Mouse (Mus musculus): ENCODE results near the gene Brinp1. TPM values are rescaled to one million over a fixed set of nuclear protein-coding genes. Genes with fewer than 3 reads are reported as not detected.

The Brinp1 gene
- not detected for polyA plus RNA-seq (2017; shearing (Covaris generic))

DNA sequence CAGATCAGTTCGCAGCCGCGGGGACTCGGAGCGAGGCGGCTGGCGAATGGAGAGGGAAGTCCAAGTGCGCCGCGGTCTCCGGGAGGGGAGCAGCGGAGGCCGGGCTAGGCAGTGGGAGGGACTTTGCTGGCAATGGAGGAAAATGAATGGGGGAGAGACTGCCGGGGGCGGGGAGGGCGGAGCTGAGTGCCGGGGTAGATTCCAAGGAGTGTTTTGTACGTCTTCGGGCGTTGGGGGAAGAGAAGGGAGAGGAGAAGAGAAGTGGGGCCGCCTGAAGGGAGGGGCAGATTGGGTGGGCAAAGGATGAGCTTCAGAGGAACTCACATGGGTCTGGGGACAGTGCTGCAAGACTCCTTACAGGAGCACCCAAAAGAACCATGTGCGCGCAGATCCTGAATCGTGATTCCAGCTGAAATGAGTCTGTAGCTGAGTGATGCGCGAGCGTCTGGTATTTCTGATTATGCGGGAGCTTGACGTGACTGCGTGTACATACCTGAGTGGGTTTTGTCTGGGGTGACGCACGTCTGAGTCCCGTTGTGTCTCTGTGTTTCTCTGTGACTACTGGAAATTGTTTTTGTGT is at the start of gene Brinp1:
Gene Brinp1 (minus strand): TSS at position 76 of the 580 bp plus-strand sequence.
- no peak for ATAC-seq

DNA sequence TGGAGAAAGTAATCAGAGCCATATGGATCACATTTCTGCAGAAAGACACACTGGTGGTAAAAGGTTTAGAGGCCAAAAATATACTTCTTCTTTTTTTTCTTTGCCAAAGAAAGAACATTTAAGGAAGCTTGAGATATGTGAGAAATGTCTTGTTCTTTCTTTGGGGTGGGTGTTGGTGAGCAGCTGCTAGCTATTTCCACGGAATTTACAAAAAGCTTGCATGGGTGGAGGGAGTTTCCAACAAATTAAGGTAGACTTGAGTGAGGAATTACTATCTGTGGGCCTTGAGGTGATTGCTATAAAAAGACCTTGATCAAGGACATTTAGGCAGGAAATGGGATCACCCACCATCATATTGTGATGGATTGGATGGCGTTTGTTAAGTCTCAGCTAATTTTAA is 3.1 kb upstream of the Brinp1 start:
- no peak for ATAC-seq

DNA sequence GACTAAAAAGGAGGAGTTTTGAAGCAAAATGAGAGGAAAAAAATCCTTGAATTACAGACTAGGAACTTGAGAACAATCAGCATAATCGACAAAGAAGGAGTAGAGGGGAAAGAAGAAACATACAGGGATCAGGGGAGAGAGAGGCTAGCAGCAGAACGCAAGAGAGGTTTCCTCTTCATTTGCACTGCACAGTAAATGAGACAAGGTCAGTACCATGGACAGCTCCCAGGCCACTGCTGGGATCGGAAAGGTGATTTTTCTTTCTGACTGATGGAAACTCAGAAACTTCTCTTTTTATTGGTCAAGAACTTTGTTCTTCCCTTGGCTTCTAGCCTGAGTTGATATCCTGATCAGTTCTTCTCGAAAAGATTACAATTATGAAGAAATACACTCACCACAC is 1.4 kb upstream of the Brinp1 start:
- no peak for ATAC-seq

DNA sequence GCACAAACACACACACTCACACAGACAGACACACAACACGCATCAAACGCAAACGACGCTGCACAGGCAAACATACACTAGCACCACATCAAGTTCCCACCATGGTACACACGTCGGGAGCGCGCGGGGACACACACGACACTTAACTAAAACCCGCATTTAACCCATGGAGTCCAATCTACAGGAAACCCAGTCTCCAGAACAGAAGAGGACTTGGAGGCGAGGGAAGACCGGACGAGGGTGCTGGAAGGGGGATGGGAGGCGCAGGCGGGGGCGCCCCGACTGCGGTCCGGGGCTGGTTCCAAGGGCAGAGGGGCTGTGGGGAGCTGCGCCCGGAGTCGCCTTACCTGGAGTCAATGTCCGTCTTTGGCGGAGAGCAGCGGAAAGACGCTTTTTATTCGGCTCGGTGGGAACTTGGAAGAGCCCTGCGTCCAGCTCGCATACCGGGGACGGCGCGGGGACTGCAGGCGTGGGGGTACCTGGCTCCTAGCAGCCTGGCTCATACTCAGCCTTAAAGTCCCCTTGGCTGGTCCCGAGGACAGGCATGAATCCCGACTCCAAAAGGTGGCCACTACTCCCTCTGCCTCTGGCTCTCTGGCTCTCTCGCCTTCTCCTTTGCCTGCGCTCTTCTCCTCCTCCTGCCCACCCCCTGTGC is 403 bp downstream of the Brinp1 start:
- no peak for ATAC-seq

GRCm38 (mm10) chr4:68953131-68953551 is 1.1 kb downstream of the Brinp1 start:
- ATAC-seq = no peak

GRCm38 (mm10) chr4:68950556-68950955 is 3.6 kb downstream of the Brinp1 start:
- no peak for ATAC-seq

DNA sequence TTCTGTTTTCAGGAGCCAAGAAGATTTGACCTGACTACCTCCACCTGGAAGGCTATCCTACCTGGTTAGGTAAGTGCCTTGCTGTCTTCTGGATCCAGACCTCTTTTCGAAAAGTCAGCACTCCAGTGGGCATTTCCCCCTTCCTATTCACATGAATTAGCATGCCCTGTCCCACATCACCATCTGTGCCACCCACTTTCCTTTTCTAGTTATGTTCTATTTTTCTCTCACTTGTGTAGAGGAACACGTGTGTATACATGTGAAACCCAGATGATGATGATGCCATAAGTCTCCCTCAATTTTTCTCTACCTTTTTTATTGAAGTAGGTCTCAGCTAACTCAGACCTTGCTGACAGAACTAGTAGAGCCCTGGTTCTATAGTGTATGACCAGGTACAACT is 11.3 kb downstream of the Brinp1 start:
- ATAC-seq = no peak

GRCm38 (mm10) chr4:68930022-68930421 is 24.2 kb downstream of the Brinp1 start:
- no peak for ATAC-seq

- no peak for ATAC-seq
These were observed 28.1 kb downstream of the Brinp1 start for GRCm38 (mm10) chr4:68926091-68926490.

- no peak for ATAC-seq
These were observed 31.3 kb downstream of the Brinp1 start for GRCm38 (mm10) chr4:68922944-68923343.

DNA sequence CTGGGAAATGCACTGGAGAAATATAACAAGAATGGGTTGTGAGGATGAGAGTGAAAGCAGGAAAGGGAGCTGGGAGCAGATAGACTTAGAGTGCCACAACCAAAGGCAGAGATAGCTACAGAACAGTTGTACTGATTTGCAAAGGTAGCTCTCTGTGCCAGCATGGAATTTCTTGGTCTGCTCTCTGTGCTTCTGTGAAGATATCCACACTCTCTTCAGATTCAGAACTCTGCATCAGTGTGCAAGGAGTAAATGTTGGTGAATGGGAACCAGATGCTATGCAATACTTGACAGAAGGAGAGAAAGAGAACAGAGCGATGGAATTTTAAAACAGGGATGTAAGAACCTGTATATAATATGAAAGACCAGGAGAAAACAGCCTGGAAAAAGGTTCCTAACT is 31.7 kb downstream of the Brinp1 start:
- no peak for ATAC-seq

- no peak for ATAC-seq
These were observed 34.1 kb downstream of the Brinp1 start for GRCm38 (mm10) chr4:68920127-68920526.

DNA sequence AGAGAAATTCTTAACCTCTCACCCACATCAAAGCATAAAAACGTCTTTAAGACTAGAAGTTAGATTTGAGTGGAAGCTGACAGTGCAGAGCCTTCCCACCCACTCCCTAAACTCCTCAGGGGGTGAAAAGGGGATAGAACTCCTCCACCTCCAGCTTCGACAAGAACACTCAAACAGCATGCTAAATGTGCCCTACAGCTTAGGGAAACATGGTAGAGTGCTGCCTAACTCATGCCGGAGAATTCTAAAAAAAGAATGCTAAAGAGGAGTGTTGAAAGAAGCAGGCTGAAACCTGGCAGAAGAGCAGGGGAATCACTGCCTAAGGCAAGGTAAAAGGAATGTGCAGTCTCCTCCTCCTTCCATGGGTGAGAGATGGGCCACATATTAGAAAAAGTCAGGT is 43.3 kb downstream of the Brinp1 start:
- no peak for ATAC-seq

DNA sequence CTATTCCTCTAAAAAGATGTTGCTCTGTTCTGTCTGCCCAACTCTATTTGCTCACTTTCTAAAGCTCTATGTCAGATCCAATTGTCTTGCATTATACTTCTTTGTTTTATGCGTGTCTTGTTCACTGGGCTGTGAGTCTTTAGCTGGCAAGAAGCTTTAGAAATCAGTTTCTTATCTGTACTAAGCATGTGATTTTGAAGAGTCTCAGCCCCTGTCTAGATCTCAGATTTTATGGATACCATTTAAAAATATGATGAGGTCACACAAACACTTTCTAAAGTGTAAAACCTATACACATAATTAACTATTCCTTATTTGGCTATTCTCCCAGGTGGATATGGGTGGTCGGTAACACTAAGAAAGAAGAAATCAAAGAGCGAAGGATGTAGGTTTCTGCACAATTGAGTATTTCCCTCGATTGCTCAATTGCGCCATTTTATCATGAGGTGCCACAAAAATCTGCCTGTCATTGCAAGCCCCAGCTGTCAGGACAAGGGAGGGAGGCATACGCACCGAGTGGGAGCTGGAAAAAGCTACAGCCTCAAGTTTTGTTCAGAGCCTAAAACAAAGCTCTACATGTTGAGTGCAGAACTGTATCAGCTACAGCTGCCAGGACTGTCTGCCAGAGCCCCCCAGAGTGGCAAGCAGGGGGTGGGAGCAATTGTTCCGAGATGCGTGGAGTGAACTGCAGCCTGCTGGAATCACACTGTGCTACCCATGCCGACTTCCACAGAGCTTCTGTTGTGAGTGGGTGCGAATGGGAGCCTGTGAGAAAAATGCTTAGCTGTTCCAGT is 47.6 kb downstream of the Brinp1 start:
- ATAC-seq = no peak

DNA sequence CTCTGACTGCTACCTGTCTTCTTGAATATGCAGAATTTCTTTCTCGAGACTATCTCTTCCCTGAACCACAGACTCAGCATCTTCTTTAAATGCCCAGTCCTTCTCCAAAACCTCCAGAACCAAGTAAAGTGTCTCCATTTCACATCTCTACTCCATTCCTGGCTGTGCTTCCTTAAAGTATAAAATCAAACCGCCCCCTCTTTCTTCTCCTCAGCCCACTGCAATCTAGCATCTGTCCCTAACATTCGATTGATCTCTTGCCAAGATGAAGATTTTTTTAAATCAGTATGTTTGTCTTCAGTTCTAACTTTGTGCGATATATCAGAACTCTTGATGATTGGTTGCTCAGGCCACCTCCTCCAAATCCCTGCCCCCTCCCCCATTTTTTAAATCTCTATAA is 63.7 kb downstream of the Brinp1 start:
- no peak for ATAC-seq

- ATAC-seq = no peak
These were observed 67.9 kb downstream of the Brinp1 start for GRCm38 (mm10) chr4:68886276-68886675.

DNA sequence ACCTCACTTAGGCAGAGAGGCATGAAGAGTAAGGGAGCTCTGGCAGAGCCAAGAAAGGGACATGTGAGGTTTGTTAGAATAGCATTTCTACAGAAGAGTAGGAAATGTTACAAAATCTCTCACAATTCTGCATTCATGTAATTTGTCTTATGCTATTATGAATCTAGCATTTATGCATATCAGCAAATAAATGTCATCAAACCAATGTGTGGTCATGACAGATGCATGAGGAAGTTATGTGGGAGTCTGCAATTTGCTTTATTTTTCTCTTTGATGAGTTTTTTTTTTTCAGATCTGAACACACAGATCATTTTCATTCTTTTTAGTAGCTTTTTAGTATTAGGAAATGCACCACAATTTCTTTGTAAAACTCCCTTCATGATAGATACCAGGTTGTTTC is 82.2 kb downstream of the Brinp1 start:
- no peak for ATAC-seq

- ATAC-seq = no peak
These were observed 88.9 kb downstream of the Brinp1 start for GRCm38 (mm10) chr4:68865135-68865767.

DNA sequence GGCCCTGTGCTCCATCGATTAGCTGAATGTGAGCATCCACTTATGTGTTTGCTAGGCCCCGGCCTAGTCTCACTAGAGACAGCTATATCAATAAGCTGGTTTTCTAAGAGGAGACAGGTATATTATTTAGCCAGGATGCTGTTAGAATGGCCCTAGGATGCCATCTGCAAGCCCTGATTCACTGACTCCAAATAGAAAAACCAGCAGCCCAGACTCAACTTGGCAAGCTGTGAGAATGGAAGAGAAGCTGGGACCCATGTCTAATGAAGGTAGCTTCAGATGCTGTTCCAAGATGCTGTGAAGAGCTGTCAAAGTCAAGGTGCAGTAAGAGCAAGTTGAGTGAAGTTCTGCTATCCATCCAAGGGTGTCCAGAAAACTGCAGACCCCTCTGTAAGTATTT is 89.5 kb downstream of the Brinp1 start:
- no peak for ATAC-seq

- ATAC-seq = no peak
These were observed 97.3 kb downstream of the Brinp1 start for GRCm38 (mm10) chr4:68856868-68857267.

GRCm38 (mm10) chr4:68849671-68850070 is 104.5 kb downstream of the Brinp1 start:
- ATAC-seq = no peak

DNA sequence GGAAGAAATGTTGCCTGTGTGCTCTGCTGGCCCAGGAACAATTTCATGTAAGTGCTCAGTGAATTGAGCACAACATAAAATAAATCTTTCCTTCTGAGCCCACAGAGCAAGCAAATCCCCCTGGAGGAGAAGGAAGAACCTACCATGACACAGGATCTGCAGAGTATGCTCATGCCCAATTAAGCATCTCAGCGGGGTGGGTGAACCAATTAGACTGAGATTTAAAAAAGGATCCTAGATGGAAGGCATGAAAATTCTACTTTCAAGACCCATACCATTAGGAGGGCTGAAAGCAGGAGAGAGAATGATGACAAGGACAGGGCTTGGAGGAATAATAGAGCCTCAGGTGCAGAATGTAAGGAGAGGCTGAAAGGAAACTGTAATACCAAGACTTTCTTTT is 107.2 kb downstream of the Brinp1 start:
- ATAC-seq = no peak

DNA sequence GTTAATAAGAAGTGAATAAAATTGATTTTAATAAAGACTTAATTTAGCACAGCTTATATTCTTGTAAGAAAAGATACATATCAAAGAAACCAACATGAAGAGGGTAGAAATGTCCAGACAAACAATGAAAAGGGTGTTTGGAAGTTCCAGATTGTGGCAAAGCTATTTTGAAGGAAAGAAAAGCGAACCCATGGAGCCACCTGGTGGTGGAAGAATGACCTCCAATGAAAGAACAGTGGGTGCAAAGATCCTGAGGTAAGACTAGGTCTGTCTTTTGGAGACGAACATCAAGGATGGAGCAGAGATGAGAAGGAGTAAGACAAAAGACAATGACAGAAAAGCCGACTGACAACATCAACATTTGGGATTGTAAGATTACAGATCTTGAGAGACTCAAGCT is 108.2 kb downstream of the Brinp1 start:
- no peak for ATAC-seq
